Mouse (Mus musculus) thymus, adult 18-20 months (tissue): ENCODE data around the gene Ptprd.

ENCODE experiments used
- DNase-seq, 2 experiments: peaks; one replicate each; pipeline ENCODE4 v3.0.0; 2022; ENCODE audit warnings: mixed read lengths in 2 of 2

Ptprd gene

GRCm38 (mm10) chr4:75995841-75996240, 2215.9 kb downstream of the Ptprd start:
- no peak for DNase-seq

- DNase-seq = no peak
Measured at GRCm38 (mm10) chr4:75994576-75994975, 2217.2 kb downstream of the Ptprd start.

- no peak for DNase-seq
Measured at GRCm38 (mm10) chr4:75993092-75993491, 2218.7 kb downstream of the Ptprd start.

- no peak for DNase-seq
Measured at GRCm38 (mm10) chr4:75991621-75992245, 2220.0 kb downstream of the Ptprd start.

GRCm38 (mm10) chr4:75974728-75975127, 2237.0 kb downstream of the Ptprd start:
- DNase-seq = no peak

- no peak for DNase-seq
Measured at GRCm38 (mm10) chr4:75973322-75973721, 2238.4 kb downstream of the Ptprd start.

- no peak for DNase-seq
Measured at GRCm38 (mm10) chr4:75969961-75970360, 2241.8 kb downstream of the Ptprd start.

GRCm38 (mm10) chr4:75968618-75969017, 2243.1 kb downstream of the Ptprd start:
- no peak for DNase-seq

- no peak for DNase-seq
Measured at GRCm38 (mm10) chr4:75965810-75966209, 2246.0 kb downstream of the Ptprd start.

GRCm38 (mm10) chr4:75962916-75963315, 2248.8 kb downstream of the Ptprd start:
- no peak for DNase-seq

GRCm38 (mm10) chr4:75961865-75962264, 2249.9 kb downstream of the Ptprd start:
- DNase-seq = no peak

- no peak for DNase-seq
Measured at GRCm38 (mm10) chr4:75953349-75954060, 2258.3 kb downstream of the Ptprd start.

GRCm38 (mm10) chr4:75950582-75950981, 2261.2 kb downstream of the Ptprd start:
- DNase-seq = no peak

GRCm38 (mm10) chr4:75894871-75895270, 2316.9 kb downstream of the Ptprd start:
- DNase-seq = no peak
